Mouse (Mus musculus) cortical plate, adult 2 months (tissue): ENCODE data around the gene Tmem231. TPM values are rescaled to one million over a fixed set of nuclear protein-coding genes. Genes with fewer than 3 reads are reported as not detected.

ENCODE experiments used
- H3K27ac ChIP-seq: fragments of 200-500 bp; 2 replicates; pipeline ENCODE4 v1.5.1; 2012; ENCODE audit warnings: low read length, control low read depth, inconsistent platforms; ENCODE audit not compliant: insufficient read depth
- H3K4me1 ChIP-seq: fragments of 200-500 bp; 2 replicates; pipeline ENCODE4 v1.6.1; 2011; ENCODE audit warnings: low read length; ENCODE audit not compliant: control insufficient read depth, insufficient read depth
- H3K4me3 ChIP-seq: fragments of 200-500 bp; 2 replicates; pipeline ENCODE4 v1.5.1; 2011; ENCODE audit warnings: mild to moderate bottlenecking, low read length, control low read depth; ENCODE audit not compliant: insufficient read depth
- CTCF ChIP-seq: fragments of 200-500 bp; IDR thresholded peaks from 2 replicates; pipeline ENCODE4 v1.5.1; 2011; ENCODE audit warnings: mild to moderate bottlenecking, control low read depth, low read length; ENCODE audit not compliant: insufficient read depth; ENCODE audit errors: extremely low read depth
- POLR2A ChIP-seq: fragments of 200-500 bp; IDR thresholded peaks from 2 replicates; pipeline ENCODE4 v1.6.1; 2011; ENCODE audit warnings: mild to moderate bottlenecking, low read length, control low read depth; ENCODE audit not compliant: insufficient read depth; ENCODE audit errors: extremely low read depth
- polyA plus RNA-seq: library from polyadenylated mRNA; depleted of rRNA; stranded (reverse); fragments of >200 nt; gene quantifications from 2 replicates; pipeline ENCODE4 v1.2.3, GENCODE M21; 2012

Gene Tmem231
- polyA plus RNA-seq, 1 experiment = 11.8 TPM

- H3K27ac ChIP-seq = no peak overlapping the region
- no peak overlapping the region for H3K4me3 ChIP-seq
- TF ChIP-seq POLR2A = no peak
- TF ChIP-seq CTCF = no peak
- peaks cover 5% of the 10 kb centered on the region for H3K4me1 ChIP-seq
Observed at GRCm38 (mm10) chr8:111964351-111964750, 30.7 kb upstream of the Tmem231 start.

GRCm38 (mm10) chr8:111963546-111963945 is 29.9 kb upstream of the Tmem231 start:
- H3K27ac ChIP-seq = no peak overlapping the region
- H3K4me1 ChIP-seq = peaks cover 5% of the 10 kb centered on the region
- H3K4me3 ChIP-seq = no peak overlapping the region
- TF ChIP-seq CTCF (no peak), POLR2A (no peak)

DNA sequence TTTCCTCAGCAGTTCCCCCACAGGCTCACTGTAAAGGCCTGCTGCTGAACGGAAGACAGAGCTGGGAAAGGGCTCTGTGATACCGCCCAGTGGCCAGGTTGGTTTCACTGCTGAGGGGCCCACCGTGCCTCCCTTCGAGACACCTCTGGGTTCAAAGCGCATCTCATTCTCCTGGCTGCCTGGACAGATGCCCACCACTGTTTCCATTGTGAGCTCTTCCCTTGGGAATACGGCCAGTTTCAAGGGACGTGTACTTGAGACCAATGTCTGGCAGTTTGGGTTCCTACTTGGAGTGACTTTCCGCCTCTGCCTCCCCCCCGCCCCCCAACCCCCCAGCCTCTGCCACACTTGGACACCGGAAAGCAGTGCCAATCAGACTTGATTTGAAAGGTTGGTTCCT is 29.4 kb upstream of the Tmem231 start:
- TF ChIP-seq CTCF = no peak
- TF ChIP-seq POLR2A = no peak
- no peak overlapping the region for H3K4me3 ChIP-seq
- H3K4me1 ChIP-seq = peaks cover 5% of the 10 kb centered on the region
- no peak overlapping the region for H3K27ac ChIP-seq

- TF ChIP-seq POLR2A = no peak
- TF ChIP-seq CTCF = no peak
- Histone ChIP-seq H3K4me3 (no peak overlapping the region), H3K4me1 (peaks cover 5% of the 10 kb centered on the region), H3K27ac (no peak overlapping the region)
Observed at GRCm38 (mm10) chr8:111962589-111962988, 28.9 kb upstream of the Tmem231 start.

DNA sequence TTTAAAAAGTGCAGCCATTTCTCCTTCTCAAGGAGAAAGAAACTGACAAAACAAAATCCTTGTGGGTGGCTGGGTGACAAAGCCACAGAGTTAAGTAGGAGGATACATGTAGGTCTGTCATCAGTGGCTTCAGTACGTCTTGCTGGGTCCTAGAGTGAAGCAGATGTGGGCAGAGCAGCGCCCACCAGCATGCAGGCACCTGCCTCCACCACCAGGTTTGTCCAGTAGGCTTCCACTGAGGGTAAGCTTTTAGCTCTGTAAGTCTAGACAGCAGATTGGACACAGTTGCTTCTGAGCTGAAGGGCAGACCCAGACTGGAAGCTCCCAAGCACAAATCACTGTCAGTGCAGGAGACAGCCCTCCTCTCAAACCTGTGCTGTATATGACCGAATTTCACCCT is 27.6 kb upstream of the Tmem231 start:
- Histone ChIP-seq H3K4me3 (no peak overlapping the region), H3K4me1 (peaks cover 5% of the 10 kb centered on the region), H3K27ac (no peak overlapping the region)
- TF ChIP-seq CTCF = no peak
- TF ChIP-seq POLR2A = no peak

DNA sequence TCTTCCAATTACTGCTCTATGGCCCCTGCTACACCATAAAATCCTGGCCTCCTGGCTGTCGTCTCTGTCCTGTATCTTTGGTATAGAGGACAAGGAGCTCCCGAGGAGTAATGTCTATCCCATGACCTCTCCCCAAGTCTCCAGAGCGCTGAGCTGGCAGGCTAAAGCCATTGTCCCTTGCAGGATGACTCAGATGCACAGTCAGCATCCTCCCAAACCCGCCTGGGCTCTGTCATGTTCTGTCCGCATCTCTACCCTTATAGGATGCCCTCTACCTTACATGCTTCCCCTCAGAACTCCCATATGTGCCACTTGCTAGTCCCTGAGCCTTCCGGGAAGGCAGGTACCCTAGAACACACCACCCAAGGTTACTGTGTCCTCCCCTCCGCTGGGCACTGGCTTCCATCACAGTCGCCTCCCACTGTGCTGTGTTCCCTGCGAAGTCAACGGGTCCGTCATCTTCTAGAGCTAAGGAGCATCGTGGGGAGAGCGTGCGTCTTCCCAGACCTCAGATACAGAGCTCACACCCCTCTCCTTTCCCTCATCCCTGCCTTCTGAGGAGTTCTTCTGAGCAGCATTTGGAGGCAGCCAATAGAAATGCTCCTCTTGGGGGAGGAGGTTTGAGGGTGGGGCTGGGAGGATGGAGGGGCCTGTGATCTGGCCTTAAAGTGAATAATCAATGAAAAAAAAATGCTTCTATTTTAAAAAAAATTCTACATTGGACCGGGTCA is 27.1 kb upstream of the Tmem231 start:
- no peak overlapping the region for H3K4me3 ChIP-seq
- no peak overlapping the region for H3K27ac ChIP-seq
- TF ChIP-seq CTCF = no peak
- TF ChIP-seq POLR2A = no peak
- H3K4me1 ChIP-seq = peaks cover 5% of the 10 kb centered on the region

- Histone ChIP-seq H3K4me3 (no peak overlapping the region), H3K4me1 (peaks cover 2% of the 10 kb centered on the region; the same call in 1 of the 2 replicates), H3K27ac (no peak overlapping the region)
- no peak for TF ChIP-seq POLR2A
- no peak for TF ChIP-seq CTCF
Observed at GRCm38 (mm10) chr8:111957231-111957630, 23.6 kb upstream of the Tmem231 start.

DNA sequence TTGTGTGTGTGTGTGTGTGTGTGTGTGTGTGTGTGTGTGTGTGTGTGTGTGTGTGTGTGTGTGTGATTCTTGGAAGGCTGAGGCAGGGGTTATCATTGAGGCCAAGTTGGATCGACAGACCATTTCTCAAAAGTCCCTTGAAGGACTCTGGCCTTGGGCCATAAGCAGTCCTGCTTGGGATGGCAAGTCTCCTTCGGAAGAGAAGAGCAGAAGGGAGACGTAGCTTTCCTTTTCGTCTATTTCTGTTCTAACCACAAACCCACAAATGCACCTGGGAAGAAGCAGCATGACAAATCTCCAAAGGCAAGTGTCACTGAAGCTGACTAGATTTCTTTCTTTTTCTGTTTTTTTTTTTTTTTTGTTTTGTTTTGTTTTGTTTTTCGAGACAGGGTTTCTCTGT is 22.2 kb upstream of the Tmem231 start:
- H3K27ac ChIP-seq = no peak overlapping the region
- peaks cover 2% of the 10 kb centered on the region for H3K4me1 ChIP-seq
- no peak for TF ChIP-seq CTCF
- H3K4me3 ChIP-seq = no peak overlapping the region

DNA sequence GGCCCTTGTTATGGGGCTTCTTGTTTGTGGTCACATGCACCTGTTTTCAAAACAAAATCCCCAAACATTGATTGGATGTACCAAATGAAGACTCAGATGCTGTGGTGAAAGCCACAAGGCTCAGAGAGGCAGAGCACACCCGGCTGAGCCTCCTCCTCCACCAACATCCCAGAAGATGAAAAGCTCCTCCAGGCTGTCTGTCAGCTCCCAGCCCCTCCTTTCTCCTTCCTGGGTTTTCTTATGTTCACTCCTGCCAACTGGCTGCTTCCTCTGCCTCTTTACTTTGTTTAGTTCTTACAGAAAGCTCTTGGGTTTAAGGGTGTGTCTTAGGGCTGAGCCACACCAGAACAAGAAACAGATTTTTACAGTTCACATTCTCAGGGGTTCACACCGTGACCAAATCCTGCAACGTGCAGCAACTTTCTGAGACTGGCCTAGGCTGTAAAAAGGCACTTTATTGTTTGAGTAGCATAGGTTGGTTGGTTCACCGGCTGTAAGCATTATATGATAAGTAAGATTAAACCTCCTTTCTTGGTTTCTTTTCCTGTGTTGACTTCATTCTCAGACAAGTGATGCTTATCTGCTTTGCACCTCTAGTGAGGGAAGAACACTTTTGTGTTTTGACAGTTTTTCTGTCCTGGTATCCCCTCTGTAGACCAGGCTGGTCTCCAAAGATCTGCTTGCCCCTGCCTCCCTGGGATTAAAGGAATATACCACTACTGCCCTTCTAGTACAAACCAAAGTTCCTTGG is 21.3 kb upstream of the Tmem231 start:
- TF ChIP-seq CTCF = no peak
- TF ChIP-seq POLR2A = no peak
- H3K4me3 ChIP-seq = no peak overlapping the region
- no peaks in the 10 kb centered on the region; the same call in 1 of the 2 replicates for H3K4me1 ChIP-seq
- H3K27ac ChIP-seq = no peak overlapping the region

DNA sequence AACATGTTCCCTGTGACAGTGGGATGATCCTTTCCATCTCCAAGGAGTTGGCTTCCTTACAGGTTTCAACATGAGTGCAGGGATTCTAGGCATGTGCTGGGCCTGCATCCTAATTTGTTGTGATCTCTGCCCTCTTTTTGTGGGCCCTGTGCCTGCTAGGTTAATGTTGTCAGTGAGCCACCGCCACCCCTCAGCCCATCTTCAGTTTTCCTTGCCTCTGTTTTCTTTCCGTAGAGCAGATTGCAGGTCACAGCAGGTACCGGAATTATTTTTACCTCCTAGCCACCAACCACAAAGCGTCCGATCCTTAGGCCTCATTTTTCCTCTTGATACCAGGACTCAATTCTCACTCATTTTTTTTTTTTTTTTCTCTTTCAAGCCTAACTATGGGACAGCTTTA is 18.3 kb upstream of the Tmem231 start:
- H3K4me3 ChIP-seq = no peak overlapping the region
- no peak overlapping the region for H3K27ac ChIP-seq
- TF ChIP-seq POLR2A = no peak
- TF ChIP-seq CTCF = no peak
- H3K4me1 ChIP-seq = no peaks in the 10 kb centered on the region; the same call in 1 of the 2 replicates
